Mouse (Mus musculus): ENCODE results near the gene Rbm41. TPM values are rescaled to one million over a fixed set of nuclear protein-coding genes. Genes with fewer than 3 reads are reported as not detected.

The Rbm41 gene
- polyA plus RNA-seq, 1 experiment, result 1.3 TPM

DNA sequence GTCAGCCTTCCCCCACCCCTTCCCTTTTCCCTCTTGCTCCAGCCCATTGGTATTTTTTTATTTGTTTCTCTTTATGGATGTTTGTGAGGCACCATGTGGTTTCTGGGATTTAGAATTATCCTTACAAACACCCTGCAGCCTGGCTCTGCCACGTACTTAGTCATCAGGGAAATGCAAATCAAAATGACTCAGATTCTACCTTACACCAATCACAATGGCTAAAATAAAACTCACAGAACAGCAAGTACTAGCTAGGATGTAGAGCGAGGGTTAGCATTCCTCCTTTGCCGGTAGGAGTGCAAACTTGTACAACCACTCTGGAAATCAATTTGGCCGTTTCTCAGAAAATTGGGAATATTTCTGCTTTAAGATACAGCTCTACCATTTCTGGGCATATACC is 77.8 kb downstream of the Rbm41 start:
- no peaks in the 10 kb centered on the region for H3K27me3 ChIP-seq (ENCODE audit: control insufficient read depth, insufficient read depth, insufficient read length)
- no peak overlapping the region for H3K4me3 ChIP-seq
- no peaks in the 10 kb centered on the region for H3K79me2 ChIP-seq (ENCODE audit: control insufficient read depth, insufficient read depth)
- TF ChIP-seq MAX (IDR thresholded peaks at IDR 0.05; ENCODE audit: low read depth), result no peak
- TF ChIP-seq TCF12 (IDR thresholded peaks at IDR 0.05; ENCODE audit: insufficient read depth, poor library complexity, severe bottlenecking), result no peak
- TF ChIP-seq MYOG (IDR thresholded peaks at IDR 0.05; ENCODE audit: control insufficient read depth in 1 of 3, insufficient read depth in 1 of 3, insufficient read length in 2 of 3, low read depth in 2 of 3), result no peak
- no peak for TF ChIP-seq POLR2A (IDR thresholded peaks at IDR 0.05; ENCODE audit: insufficient read length, low read depth)
- TF ChIP-seq SRF (IDR thresholded peaks at IDR 0.05; ENCODE audit: control insufficient read depth, insufficient read length, low read depth), result no peak
- no peak for TF ChIP-seq MYOD1 (IDR thresholded peaks at IDR 0.05; ENCODE audit: control insufficient read depth in 1 of 3, insufficient read length in 2 of 3, low read depth in 2 of 3)
- TF ChIP-seq REST (IDR thresholded peaks at IDR 0.05; ENCODE audit: insufficient read depth, insufficient read length), result no peak
- TF ChIP-seq CEBPB (IDR thresholded peaks at IDR 0.05; ENCODE audit: insufficient read depth, poor library complexity, severe bottlenecking), result no peak
- TF ChIP-seq TCF3 (IDR thresholded peaks at IDR 0.05; ENCODE audit: insufficient read length, low read depth), result no peak
- no peak for TF ChIP-seq USF1 (IDR thresholded peaks at IDR 0.05; ENCODE audit: low read depth)
- no peak for TF ChIP-seq E2F4 (IDR thresholded peaks at IDR 0.05; ENCODE audit: insufficient read depth)
- no peak for TF ChIP-seq POLR2AphosphoS2 (IDR thresholded peaks at IDR 0.05; ENCODE audit: insufficient read length, low read depth)
- no peak overlapping the region for H3K4me2 ChIP-seq (ENCODE audit: low read depth)
- H3K36me3 ChIP-seq (ENCODE audit: control insufficient read depth, insufficient read depth), result no peaks in the 10 kb centered on the region
- H3ac ChIP-seq (ENCODE audit: control insufficient read depth, insufficient read length), result no peak overlapping the region

GRCm38 (mm10) chrX:139891387-139891786 is 107.0 kb downstream of the Rbm41 start:
- TF ChIP-seq POLR2A (IDR thresholded peaks at IDR 0.05; ENCODE audit: insufficient read length, low read depth) (no peak), E2F4 (IDR thresholded peaks at IDR 0.05; ENCODE audit: insufficient read depth) (no peak), TCF12 (IDR thresholded peaks at IDR 0.05; ENCODE audit: insufficient read depth, poor library complexity, severe bottlenecking) (no peak)
- Histone ChIP-seq H3K4me2 (ENCODE audit: low read depth) (no peak overlapping the region), H3K36me3 (ENCODE audit: control insufficient read depth, insufficient read depth) (no peaks in the 10 kb centered on the region), H3K27me3 (ENCODE audit: control insufficient read depth, insufficient read depth, insufficient read length) (no peaks in the 10 kb centered on the region), H3ac (ENCODE audit: control insufficient read depth, insufficient read length) (no peak overlapping the region), H3K4me3 (no peak overlapping the region), H3K79me2 (ENCODE audit: control insufficient read depth, insufficient read depth) (no peaks in the 10 kb centered on the region)

DNA sequence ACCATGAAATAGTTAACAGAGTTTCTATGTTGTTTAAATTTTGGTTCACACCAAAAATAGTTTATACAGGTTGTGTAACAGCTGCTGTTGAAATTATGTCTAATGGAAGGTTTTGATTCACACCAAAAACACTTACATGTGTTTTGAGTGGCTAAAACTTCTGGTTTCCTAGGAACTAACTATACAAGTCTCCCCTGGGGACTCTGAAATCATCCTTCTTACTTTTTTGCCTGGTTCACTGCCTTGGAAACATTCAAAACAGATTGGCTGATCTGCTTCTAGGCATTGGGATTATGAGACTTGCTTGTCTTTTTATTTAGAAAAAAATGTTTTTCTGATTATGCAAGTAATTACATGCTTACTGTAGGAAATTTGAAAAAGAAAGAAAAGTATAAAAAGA is 115.2 kb downstream of the Rbm41 start:
- H3K27me3 ChIP-seq (ENCODE audit: control insufficient read depth, insufficient read depth, insufficient read length), result no peaks in the 10 kb centered on the region
- TF ChIP-seq TCF12 (IDR thresholded peaks at IDR 0.05; ENCODE audit: insufficient read depth, poor library complexity, severe bottlenecking), result no peak
- TF ChIP-seq MAX (IDR thresholded peaks at IDR 0.05; ENCODE audit: low read depth), result no peak
- TF ChIP-seq POLR2A (IDR thresholded peaks at IDR 0.05; ENCODE audit: insufficient read length, low read depth), result no peak
- no peak for TF ChIP-seq USF1 (IDR thresholded peaks at IDR 0.05; ENCODE audit: low read depth)
- no peak for TF ChIP-seq SRF (IDR thresholded peaks at IDR 0.05; ENCODE audit: control insufficient read depth, insufficient read length, low read depth)
- TF ChIP-seq REST (IDR thresholded peaks at IDR 0.05; ENCODE audit: insufficient read depth, insufficient read length), result no peak
- TF ChIP-seq CEBPB (IDR thresholded peaks at IDR 0.05; ENCODE audit: insufficient read depth, poor library complexity, severe bottlenecking), result no peak
- no peak for TF ChIP-seq TCF3 (IDR thresholded peaks at IDR 0.05; ENCODE audit: insufficient read length, low read depth)
- TF ChIP-seq MYOG (IDR thresholded peaks at IDR 0.05; ENCODE audit: control insufficient read depth in 1 of 3, insufficient read depth in 1 of 3, insufficient read length in 2 of 3, low read depth in 2 of 3), result no peak
- H3K4me2 ChIP-seq (ENCODE audit: low read depth), result no peak overlapping the region
- no peaks in the 10 kb centered on the region for H3K36me3 ChIP-seq (ENCODE audit: control insufficient read depth, insufficient read depth)
- H3K79me2 ChIP-seq (ENCODE audit: control insufficient read depth, insufficient read depth), result no peaks in the 10 kb centered on the region
- no peak overlapping the region for H3ac ChIP-seq (ENCODE audit: control insufficient read depth, insufficient read length)
- no peak overlapping the region for H3K4me3 ChIP-seq

GRCm38 (mm10) chrX:139877936-139878335 is 120.5 kb downstream of the Rbm41 start:
- Histone ChIP-seq H3K36me3 (ENCODE audit: control insufficient read depth, insufficient read depth) (no peaks in the 10 kb centered on the region), H3ac (ENCODE audit: control insufficient read depth, insufficient read length) (no peak overlapping the region), H3K27me3 (ENCODE audit: control insufficient read depth, insufficient read depth, insufficient read length) (no peaks in the 10 kb centered on the region), H3K79me2 (ENCODE audit: control insufficient read depth, insufficient read depth) (no peaks in the 10 kb centered on the region), H3K4me2 (ENCODE audit: low read depth) (no peak overlapping the region), H3K4me3 (no peak overlapping the region)
- no peak for TF ChIP-seq POLR2A (IDR thresholded peaks at IDR 0.05; ENCODE audit: insufficient read length, low read depth)
- TF ChIP-seq TCF3 (IDR thresholded peaks at IDR 0.05; ENCODE audit: insufficient read length, low read depth), result no peak
- TF ChIP-seq TCF12 (IDR thresholded peaks at IDR 0.05; ENCODE audit: insufficient read depth, poor library complexity, severe bottlenecking), result no peak
- no peak for TF ChIP-seq POLR2AphosphoS2 (IDR thresholded peaks at IDR 0.05; ENCODE audit: insufficient read length, low read depth)
- TF ChIP-seq E2F4 (IDR thresholded peaks at IDR 0.05; ENCODE audit: insufficient read depth), result no peak
- TF ChIP-seq SRF (IDR thresholded peaks at IDR 0.05; ENCODE audit: control insufficient read depth, insufficient read length, low read depth), result no peak
- TF ChIP-seq CEBPB (IDR thresholded peaks at IDR 0.05; ENCODE audit: insufficient read depth, poor library complexity, severe bottlenecking), result no peak
- no peak for TF ChIP-seq MYOD1 (IDR thresholded peaks at IDR 0.05; ENCODE audit: control insufficient read depth in 1 of 3, insufficient read length in 2 of 3, low read depth in 2 of 3)
- no peak for TF ChIP-seq MAX (IDR thresholded peaks at IDR 0.05; ENCODE audit: low read depth)

DNA sequence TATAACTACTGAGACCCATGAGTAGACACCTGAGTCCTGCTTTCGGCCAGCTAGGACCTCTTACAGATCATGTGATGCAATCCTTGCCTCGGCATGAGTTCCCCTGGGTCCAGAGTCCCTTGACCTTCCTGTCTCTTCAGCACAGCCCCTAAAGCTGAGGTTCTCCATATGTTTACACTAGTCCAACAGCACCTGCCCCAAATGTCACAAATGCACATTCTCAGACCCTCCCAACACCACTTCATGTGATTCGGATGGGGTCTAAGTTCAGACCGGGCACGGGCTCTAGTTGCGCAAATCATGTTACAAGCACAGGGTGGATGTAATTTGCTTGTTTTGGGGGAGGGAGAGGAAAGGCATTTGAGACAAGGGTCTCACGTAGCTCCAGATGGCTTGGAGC is 121.3 kb downstream of the Rbm41 start:
- Histone ChIP-seq H3K27me3 (ENCODE audit: control insufficient read depth, insufficient read depth, insufficient read length) (no peaks in the 10 kb centered on the region), H3K36me3 (ENCODE audit: control insufficient read depth, insufficient read depth) (no peaks in the 10 kb centered on the region), H3K4me3 (no peak overlapping the region), H3K4me2 (ENCODE audit: low read depth) (no peak overlapping the region), H3K79me2 (ENCODE audit: control insufficient read depth, insufficient read depth) (no peaks in the 10 kb centered on the region), H3ac (ENCODE audit: control insufficient read depth, insufficient read length) (no peak overlapping the region)
- TF ChIP-seq TCF3 (IDR thresholded peaks at IDR 0.05; ENCODE audit: insufficient read length, low read depth), result no peak
- no peak for TF ChIP-seq USF1 (IDR thresholded peaks at IDR 0.05; ENCODE audit: low read depth)
- no peak for TF ChIP-seq TCF12 (IDR thresholded peaks at IDR 0.05; ENCODE audit: insufficient read depth, poor library complexity, severe bottlenecking)
- no peak for TF ChIP-seq CEBPB (IDR thresholded peaks at IDR 0.05; ENCODE audit: insufficient read depth, poor library complexity, severe bottlenecking)
- TF ChIP-seq MAX (IDR thresholded peaks at IDR 0.05; ENCODE audit: low read depth), result no peak
- no peak for TF ChIP-seq SRF (IDR thresholded peaks at IDR 0.05; ENCODE audit: control insufficient read depth, insufficient read length, low read depth)
- no peak for TF ChIP-seq MYOD1 (IDR thresholded peaks at IDR 0.05; ENCODE audit: control insufficient read depth in 1 of 3, insufficient read length in 2 of 3, low read depth in 2 of 3)
